Mouse (Mus musculus) bone marrow macrophage, adult 2 months (primary cell): Measurements from ENCODE around the gene Ptprm. TPM values are rescaled to one million over a fixed set of nuclear protein-coding genes. Genes with fewer than 3 reads are reported as not detected.

ENCODE experiments used
- H3K27ac ChIP-seq: 2 replicates; pipeline ENCODE4 v1.5.1; 2012; ENCODE audit warnings: low read depth, low read length; ENCODE audit not compliant: insufficient read depth
- H3K4me1 ChIP-seq: 2 replicates; pipeline ENCODE4 v1.6.1; 2012; ENCODE audit warnings: low read length; ENCODE audit not compliant: control insufficient read depth, insufficient read depth
- H3K4me3 ChIP-seq: 2 replicates; pipeline ENCODE4 v1.5.1; 2012; ENCODE audit warnings: mild to moderate bottlenecking, low read length, moderate library complexity; ENCODE audit not compliant: insufficient read depth
- CTCF ChIP-seq: IDR thresholded peaks from 2 replicates; pipeline ENCODE4 v1.5.1; 2012; ENCODE audit warnings: low read depth, mild to moderate bottlenecking, low read length, moderate library complexity
- POLR2A ChIP-seq: IDR thresholded peaks from 2 replicates; pipeline ENCODE4 v1.6.1; 2012; ENCODE audit warnings: mild to moderate bottlenecking, low read depth, low read length, borderline replicate concordance
- polyA plus RNA-seq: library from polyadenylated mRNA; stranded (reverse); fragments of >200 nt; gene quantifications from 2 replicates; pipeline ENCODE4 v1.2.4, GENCODE M21; 2012; ENCODE audit not compliant: missing spikeins, insufficient read depth, insufficient read length

Gene Ptprm
- polyA plus RNA-seq, 1 experiment, result 0.34 TPM

DNA sequence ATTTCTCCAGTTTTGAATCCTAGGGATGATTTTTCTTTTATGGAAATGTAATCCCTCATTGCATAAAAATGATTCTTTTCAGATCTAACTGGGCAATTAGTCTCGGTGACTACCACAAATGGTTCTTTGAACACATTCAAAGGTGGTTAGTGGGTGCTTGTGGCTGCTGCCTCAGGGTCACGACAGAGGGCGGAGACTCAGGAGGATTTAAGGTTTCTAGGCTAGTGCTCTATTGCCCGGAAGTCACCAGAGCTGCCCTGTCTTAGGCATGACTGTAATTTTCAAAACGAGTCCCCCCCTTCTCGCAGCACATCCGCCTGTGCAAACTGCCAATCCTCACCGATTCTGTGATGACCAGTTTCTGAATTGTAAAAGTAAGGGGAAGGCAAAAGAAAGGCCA lies 683.0 kb downstream of the Ptprm start:
- H3K27ac ChIP-seq, result no peak overlapping the region
- H3K4me3 ChIP-seq, result no peak overlapping the region
- H3K4me1 ChIP-seq, result no peaks in the 10 kb centered on the region
- TF ChIP-seq POLR2A (no peak), CTCF (no peak)

DNA sequence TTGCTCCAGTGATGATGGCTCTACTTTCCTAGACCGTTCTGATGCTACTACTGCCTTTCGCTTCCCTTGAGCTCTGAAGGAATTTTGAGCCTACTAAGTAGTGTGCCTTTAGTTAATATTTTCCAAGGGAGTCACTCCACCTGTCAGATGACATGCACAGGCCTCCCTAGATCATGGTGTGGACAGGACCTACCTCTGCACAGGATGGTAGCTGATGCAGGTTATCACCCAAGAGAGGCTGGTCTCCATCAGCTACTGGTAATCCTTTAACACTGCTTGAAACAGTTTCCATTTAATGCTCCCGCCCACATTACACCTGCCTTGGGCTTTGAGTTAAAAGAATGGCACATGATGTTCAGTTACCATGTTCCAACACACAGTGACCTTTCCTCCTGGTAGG lies 688.5 kb downstream of the Ptprm start:
- Histone ChIP-seq H3K4me1 (no peaks in the 10 kb centered on the region), H3K4me3 (no peak overlapping the region), H3K27ac (no peak overlapping the region)
- no peak for TF ChIP-seq CTCF
- TF ChIP-seq POLR2A, result no peak

- Histone ChIP-seq H3K4me3 (no peak overlapping the region), H3K27ac (no peak overlapping the region), H3K4me1 (no peaks in the 10 kb centered on the region)
- TF ChIP-seq CTCF, result no peak
- TF ChIP-seq POLR2A, result no peak
Measured at GRCm38 (mm10) chr17:66665201-66665756, 689.0 kb downstream of the Ptprm start.

- no peak overlapping the region for H3K27ac ChIP-seq
- no peak for TF ChIP-seq CTCF
- TF ChIP-seq POLR2A, result no peak
- no peak overlapping the region for H3K4me3 ChIP-seq
- H3K4me1 ChIP-seq, result no peaks in the 10 kb centered on the region
Measured at GRCm38 (mm10) chr17:66664796-66665195, 689.5 kb downstream of the Ptprm start.

DNA sequence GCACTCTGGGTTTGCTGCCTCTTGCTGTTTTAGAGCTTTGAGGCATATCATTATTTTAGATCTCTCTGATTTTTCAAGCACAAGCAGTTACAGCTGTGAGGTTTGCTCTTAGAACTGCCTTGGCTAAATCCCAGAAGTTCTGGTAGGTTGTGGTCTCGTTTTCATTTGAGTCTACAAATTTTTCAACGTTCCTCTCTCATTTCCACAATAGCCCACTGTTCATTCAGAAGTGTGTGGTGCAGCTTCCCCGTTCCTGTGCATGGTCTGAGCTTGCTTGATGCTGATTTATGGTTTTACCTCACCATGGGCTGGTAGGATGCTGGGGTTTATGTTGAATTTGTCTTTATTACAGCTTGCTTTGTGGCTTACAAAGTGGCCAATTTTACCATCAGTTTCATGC lies 695.0 kb downstream of the Ptprm start:
- no peak for TF ChIP-seq POLR2A
- no peak for TF ChIP-seq CTCF
- H3K4me3 ChIP-seq, result no peak overlapping the region
- H3K27ac ChIP-seq, result no peak overlapping the region
- no peaks in the 10 kb centered on the region for H3K4me1 ChIP-seq

GRCm38 (mm10) chr17:66637951-66638722 lies 716.1 kb downstream of the Ptprm start:
- no peak for TF ChIP-seq CTCF
- no peak for TF ChIP-seq POLR2A
- H3K4me3 ChIP-seq, result no peak overlapping the region
- H3K4me1 ChIP-seq, result no peaks in the 10 kb centered on the region
- no peak overlapping the region for H3K27ac ChIP-seq

GRCm38 (mm10) chr17:66619996-66620656 lies 734.1 kb downstream of the Ptprm start:
- H3K4me3 ChIP-seq, result no peak overlapping the region
- TF ChIP-seq POLR2A (no peak), CTCF (no peak)
- no peaks in the 10 kb centered on the region for H3K4me1 ChIP-seq
- no peak overlapping the region for H3K27ac ChIP-seq

DNA sequence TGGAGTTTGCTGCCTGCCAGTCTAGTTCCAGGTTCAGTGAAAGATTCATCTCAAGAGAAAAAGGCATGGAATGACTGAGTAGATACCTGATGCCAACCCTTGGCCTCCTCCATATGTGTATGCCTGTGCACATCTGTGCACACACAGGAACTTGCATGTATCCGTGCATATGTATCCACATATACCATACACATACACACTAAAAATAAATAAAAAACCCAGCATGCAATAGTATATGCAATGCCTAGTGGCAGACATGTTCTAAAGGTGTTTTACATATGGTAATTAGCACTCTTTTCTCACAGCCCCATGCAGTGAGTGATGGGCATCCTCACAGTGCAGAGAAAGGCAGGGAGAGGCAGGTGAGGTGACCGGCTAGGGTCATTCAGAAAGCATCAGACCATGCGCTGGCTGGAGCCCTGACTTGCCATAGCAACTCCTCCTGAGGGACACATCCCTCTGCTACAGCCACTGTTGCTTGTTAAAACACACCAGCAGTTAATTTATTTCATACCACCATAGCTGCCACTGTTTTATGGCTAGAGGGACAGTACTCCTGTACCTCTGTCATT lies 734.9 kb downstream of the Ptprm start:
- no peaks in the 10 kb centered on the region for H3K4me1 ChIP-seq
- H3K4me3 ChIP-seq, result no peak overlapping the region
- no peak overlapping the region for H3K27ac ChIP-seq
- TF ChIP-seq POLR2A (no peak), CTCF (no peak)
